Mouse (Mus musculus): ENCODE measurements around the gene Smok3b. TPM values are rescaled to one million over a fixed set of nuclear protein-coding genes. Genes with fewer than 3 reads are reported as not detected.

Gene Smok3b
- polyA plus RNA-seq, 1 experiment from 2014 or later = not detected

DNA sequence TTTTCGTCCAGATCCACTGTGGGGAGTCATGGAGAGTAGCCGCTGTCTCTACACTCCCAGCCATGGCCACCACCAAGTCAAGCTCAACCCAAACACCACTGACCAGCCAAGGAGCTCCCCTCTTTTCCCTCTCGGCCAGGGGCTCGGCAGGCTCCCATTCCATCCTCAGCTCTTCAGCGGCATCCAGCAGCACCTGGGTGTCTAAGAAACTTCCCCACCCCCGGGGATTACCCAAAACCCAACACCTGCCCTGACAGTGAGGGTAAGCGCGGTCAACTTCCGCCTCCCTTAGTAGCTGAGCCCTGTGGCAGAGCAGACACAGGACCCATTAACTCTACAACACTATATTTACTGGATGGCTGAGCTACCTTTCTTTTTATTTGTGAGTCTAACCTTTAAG is 60.2 kb downstream of the Smok3b start:
- H3K9me3 ChIP-seq (ENCODE audit: control insufficient read depth, low read length) = no peaks in the 10 kb centered on the region
- no peak overlapping the region for H3K4me3 ChIP-seq (ENCODE audit: low read depth, low read length)
- no peak overlapping the region for H3K9ac ChIP-seq (replicated peaks; ENCODE audit: low read depth, low read length)
- peaks cover 4% of the 10 kb centered on the region for H3K4me1 ChIP-seq (ENCODE audit: control insufficient read depth, insufficient read depth, low read length)
- H3K27me3 ChIP-seq (ENCODE audit: control insufficient read depth, insufficient read depth, low read length) = no peaks in the 10 kb centered on the region
- no peaks in the 10 kb centered on the region for H3K36me3 ChIP-seq (ENCODE audit: control insufficient read depth, insufficient read depth, low read length)
- no peak overlapping the region for H3K4me2 ChIP-seq (ENCODE audit: low read depth, low read length)
- no peak overlapping the region for H3K27ac ChIP-seq (ENCODE audit: low read depth, low read length)
- no peak for ATAC-seq (ENCODE audit: low read depth)
- WGBS = 88% methylated on average over 9 of the region's 9 CpGs

GRCm38 (mm10) chr5:138083318-138083900 is 62.2 kb downstream of the Smok3b start:
- Histone ChIP-seq H3K4me3 (ENCODE audit: low read depth, low read length) (no peak overlapping the region), H3K4me2 (ENCODE audit: low read depth, low read length) (no peak overlapping the region), H3K36me3 (ENCODE audit: control insufficient read depth, insufficient read depth, low read length) (peaks cover 4% of the 10 kb centered on the region; the same call in 1 of the 2 replicates), H3K9ac (replicated peaks; ENCODE audit: low read depth, low read length) (no peak overlapping the region), H3K27me3 (ENCODE audit: control insufficient read depth, insufficient read depth, low read length) (no peaks in the 10 kb centered on the region), H3K9me3 (ENCODE audit: control insufficient read depth, low read length) (no peaks in the 10 kb centered on the region), H3K27ac (ENCODE audit: low read depth, low read length) (no peak overlapping the region), H3K4me1 (ENCODE audit: control insufficient read depth, insufficient read depth, low read length) (peaks cover 12% of the 10 kb centered on the region)
- ATAC-seq (ENCODE audit: low read depth) = no peak
- WGBS = 61% methylated on average over 2 of the region's 2 CpGs

DNA sequence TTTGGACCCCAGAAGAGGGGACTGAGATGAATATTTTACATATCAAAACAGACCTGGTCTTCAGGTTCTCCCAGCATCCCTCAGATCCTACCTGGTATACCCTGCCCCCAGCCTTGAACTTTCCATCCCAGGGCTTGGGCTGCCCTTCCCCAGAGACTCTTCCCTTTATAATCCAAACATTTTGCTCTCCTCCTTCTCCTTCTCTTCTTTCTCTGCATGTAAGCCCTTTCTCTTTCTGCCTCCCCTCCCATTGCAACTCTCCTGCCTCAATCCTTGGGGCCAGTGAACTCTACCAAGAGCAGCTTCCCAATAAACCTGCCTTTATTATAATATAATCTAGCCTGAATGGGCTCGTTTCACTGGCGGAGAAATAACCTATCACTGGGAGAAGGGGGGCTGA is 62.7 kb downstream of the Smok3b start:
- no peak for ATAC-seq (ENCODE audit: low read depth)
- 84% methylated on average over 2 of the region's 2 CpGs for WGBS
- Histone ChIP-seq H3K4me2 (ENCODE audit: low read depth, low read length) (no peak overlapping the region), H3K27ac (ENCODE audit: low read depth, low read length) (no peak overlapping the region), H3K27me3 (ENCODE audit: control insufficient read depth, insufficient read depth, low read length) (no peaks in the 10 kb centered on the region), H3K4me3 (ENCODE audit: low read depth, low read length) (no peak overlapping the region), H3K4me1 (ENCODE audit: control insufficient read depth, insufficient read depth, low read length) (peaks cover 12% of the 10 kb centered on the region), H3K36me3 (ENCODE audit: control insufficient read depth, insufficient read depth, low read length) (peaks cover 4% of the 10 kb centered on the region; the same call in 1 of the 2 replicates), H3K9ac (replicated peaks; ENCODE audit: low read depth, low read length) (no peak overlapping the region), H3K9me3 (ENCODE audit: control insufficient read depth, low read length) (no peaks in the 10 kb centered on the region)

DNA sequence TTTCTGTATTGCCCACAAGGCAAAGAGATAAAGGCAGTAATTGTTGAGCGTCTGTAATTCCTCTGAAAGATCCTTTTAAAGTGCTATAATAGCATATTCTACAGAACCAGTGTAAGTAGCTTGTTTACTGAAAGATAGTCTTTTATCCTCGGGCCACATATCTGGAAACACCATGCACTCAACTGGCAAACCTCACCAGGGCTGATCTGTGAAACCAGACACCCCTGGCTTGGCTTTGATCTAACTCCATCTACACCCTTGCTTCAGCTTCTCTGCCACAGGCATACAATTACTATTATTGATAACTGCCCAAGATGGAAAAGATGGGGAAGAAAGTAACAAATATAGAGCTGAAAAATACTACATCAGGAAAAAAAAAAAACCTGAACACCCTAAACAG is 63.3 kb downstream of the Smok3b start:
- Histone ChIP-seq H3K9ac (replicated peaks; ENCODE audit: low read depth, low read length) (peak overlapping the region; percentile 25; the same call in 1 of the 2 replicates), H3K9me3 (ENCODE audit: control insufficient read depth, low read length) (no peaks in the 10 kb centered on the region), H3K4me3 (ENCODE audit: low read depth, low read length) (peak overlapping the region; percentile 99; the same call in 1 of the 2 replicates), H3K36me3 (ENCODE audit: control insufficient read depth, insufficient read depth, low read length) (peaks cover 4% of the 10 kb centered on the region; the same call in 1 of the 2 replicates), H3K27me3 (ENCODE audit: control insufficient read depth, insufficient read depth, low read length) (no peaks in the 10 kb centered on the region), H3K4me1 (ENCODE audit: control insufficient read depth, insufficient read depth, low read length) (peaks cover 12% of the 10 kb centered on the region), H3K4me2 (ENCODE audit: low read depth, low read length) (peak overlapping the region; percentile 89), H3K27ac (ENCODE audit: low read depth, low read length) (no peak overlapping the region)
- no peak; the same call in 1 of the 2 replicates for ATAC-seq (ENCODE audit: low read depth)
- WGBS = 61% methylated on average over 2 of the region's 2 CpGs

DNA sequence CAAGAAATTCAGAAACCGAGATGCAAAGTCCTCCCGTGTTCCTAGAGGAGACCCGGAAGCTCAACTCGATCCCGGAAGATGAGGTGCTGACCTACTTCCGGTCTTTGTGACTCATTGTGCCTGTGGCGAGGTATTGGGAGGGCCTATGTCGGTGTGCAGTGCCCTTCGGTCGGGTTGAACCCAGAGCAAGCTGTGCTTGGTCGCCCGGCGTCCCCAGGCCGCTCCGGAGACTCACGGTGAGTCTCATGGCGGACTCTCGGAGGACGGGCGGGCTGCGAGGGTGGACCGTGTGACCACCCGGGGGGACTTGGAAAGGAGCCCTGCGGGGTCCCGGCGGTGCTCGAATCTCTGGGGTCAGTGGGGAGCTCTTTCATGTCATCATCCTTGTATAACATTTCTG is 63.8 kb downstream of the Smok3b start, which contains the start of gene Zkscan1:
Gene Zkscan1, plus strand, starts transcription at position 89 of the 400 bp plus-strand sequence.
- Histone ChIP-seq H3K4me3 (ENCODE audit: low read depth, low read length) (peak within 1 kb of the TSS; percentile 99), H3K4me1 (ENCODE audit: control insufficient read depth, insufficient read depth, low read length) (peaks cover 12% of the 10 kb centered on the region), H3K9ac (replicated peaks; ENCODE audit: low read depth, low read length) (peak within 1 kb of the TSS; percentile 97), H3K27ac (ENCODE audit: low read depth, low read length) (peak within 1 kb of the TSS; percentile 94), H3K27me3 (ENCODE audit: control insufficient read depth, insufficient read depth, low read length) (no peaks in the 10 kb centered on the region), H3K9me3 (ENCODE audit: control insufficient read depth, low read length) (no peaks in the 10 kb centered on the region), H3K4me2 (ENCODE audit: low read depth, low read length) (peak within 1 kb of the TSS; percentile 89), H3K36me3 (ENCODE audit: control insufficient read depth, insufficient read depth, low read length) (peaks cover 4% of the 10 kb centered on the region; the same call in 1 of the 2 replicates)
- WGBS = 0% methylated on average over 27 of the region's 27 CpGs
- ATAC-seq (ENCODE audit: low read depth) = peak; percentile 96

DNA sequence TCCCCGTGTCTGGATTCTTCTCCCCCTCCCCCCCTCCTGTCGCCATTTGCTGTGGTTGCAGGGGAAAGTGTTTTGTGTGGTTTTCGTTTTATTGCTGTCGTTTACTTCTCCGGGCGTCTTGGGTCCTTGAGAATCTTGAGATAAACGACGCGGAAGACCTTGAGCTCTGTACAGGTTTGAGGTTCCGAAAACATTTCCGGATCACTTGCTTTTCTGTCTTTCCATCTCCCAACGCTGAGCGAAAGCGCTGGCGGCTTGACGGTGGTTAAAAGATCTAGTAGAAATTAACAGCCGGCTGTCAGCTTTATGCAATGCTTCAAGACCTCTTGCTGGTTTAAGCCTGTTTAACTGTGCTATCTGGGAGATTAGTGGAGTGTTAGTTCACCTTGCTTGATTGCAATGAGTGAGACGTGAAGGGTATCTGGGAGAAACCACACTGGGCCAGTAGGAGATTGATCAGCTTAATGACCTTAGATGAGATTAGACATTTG is 64.2 kb downstream of the Smok3b start:
- Histone ChIP-seq H3K27me3 (ENCODE audit: control insufficient read depth, insufficient read depth, low read length) (no peaks in the 10 kb centered on the region), H3K4me3 (ENCODE audit: low read depth, low read length) (peak overlapping the region; percentile 99), H3K36me3 (ENCODE audit: control insufficient read depth, insufficient read depth, low read length) (peaks cover 4% of the 10 kb centered on the region; the same call in 1 of the 2 replicates), H3K27ac (ENCODE audit: low read depth, low read length) (peak overlapping the region; percentile 94), H3K9ac (replicated peaks; ENCODE audit: low read depth, low read length) (peak overlapping the region; percentile 97), H3K9me3 (ENCODE audit: control insufficient read depth, low read length) (no peaks in the 10 kb centered on the region), H3K4me1 (ENCODE audit: control insufficient read depth, insufficient read depth, low read length) (peaks cover 12% of the 10 kb centered on the region), H3K4me2 (ENCODE audit: low read depth, low read length) (peak overlapping the region; percentile 89)
- whole genome bisulfite sequencing = under 1% methylated on average over 18 of the region's 18 CpGs
- ATAC-seq (ENCODE audit: low read depth) = peak; percentile 45

- WGBS = 59% methylated on average over 3 of the region's 3 CpGs
- no peaks in the 10 kb centered on the region for H3K9me3 ChIP-seq (ENCODE audit: control insufficient read depth, low read length)
- H3K4me2 ChIP-seq (ENCODE audit: low read depth, low read length) = peak overlapping the region; percentile 89
- H3K36me3 ChIP-seq (ENCODE audit: control insufficient read depth, insufficient read depth, low read length) = peaks cover 4% of the 10 kb centered on the region; the same call in 1 of the 2 replicates
- H3K9ac ChIP-seq (replicated peaks; ENCODE audit: low read depth, low read length) = no peak overlapping the region
- ATAC-seq (ENCODE audit: low read depth) = no peak
- peaks cover 12% of the 10 kb centered on the region for H3K4me1 ChIP-seq (ENCODE audit: control insufficient read depth, insufficient read depth, low read length)
- no peak overlapping the region for H3K27ac ChIP-seq (ENCODE audit: low read depth, low read length)
- peak overlapping the region; percentile 99; the same call in 1 of the 2 replicates for H3K4me3 ChIP-seq (ENCODE audit: low read depth, low read length)
- no peaks in the 10 kb centered on the region for H3K27me3 ChIP-seq (ENCODE audit: control insufficient read depth, insufficient read depth, low read length)
Observed at GRCm38 (mm10) chr5:138086842-138087241, 65.6 kb downstream of the Smok3b start.

- 82% methylated on average over 3 of the region's 3 CpGs for WGBS
- Histone ChIP-seq H3K27me3 (ENCODE audit: control insufficient read depth, insufficient read depth, low read length) (no peaks in the 10 kb centered on the region), H3K4me2 (ENCODE audit: low read depth, low read length) (no peak overlapping the region), H3K4me1 (ENCODE audit: control insufficient read depth, insufficient read depth, low read length) (peaks cover 12% of the 10 kb centered on the region), H3K27ac (ENCODE audit: low read depth, low read length) (no peak overlapping the region), H3K36me3 (ENCODE audit: control insufficient read depth, insufficient read depth, low read length) (peaks cover 9% of the 10 kb centered on the region), H3K9ac (replicated peaks; ENCODE audit: low read depth, low read length) (no peak overlapping the region), H3K9me3 (ENCODE audit: control insufficient read depth, low read length) (no peaks in the 10 kb centered on the region), H3K4me3 (ENCODE audit: low read depth, low read length) (no peak overlapping the region)
- ATAC-seq (ENCODE audit: low read depth) = no peak
Observed at GRCm38 (mm10) chr5:138088366-138088765, 67.1 kb downstream of the Smok3b start.

DNA sequence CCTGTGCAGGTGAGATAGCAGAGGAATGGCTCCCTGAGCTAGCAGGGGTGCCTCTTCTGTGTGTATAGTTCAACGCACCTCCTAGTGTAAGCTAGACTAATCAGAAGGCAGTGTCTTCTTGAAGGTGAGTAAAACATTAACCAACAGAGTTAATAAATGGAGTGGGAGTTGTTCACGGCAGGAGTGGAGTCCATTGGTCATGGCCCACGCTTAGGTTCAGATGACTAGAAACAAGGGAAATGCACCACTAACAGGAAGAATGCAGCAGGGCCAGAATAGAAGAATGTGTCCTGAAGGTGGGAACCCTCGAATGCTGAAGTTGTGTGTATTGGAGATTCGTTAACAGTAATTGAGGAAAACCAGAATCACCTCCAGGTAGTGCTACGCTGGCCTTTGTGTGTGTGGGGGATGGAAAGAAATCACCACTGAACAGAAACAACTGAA is 67.9 kb downstream of the Smok3b start:
- Histone ChIP-seq H3K4me3 (ENCODE audit: low read depth, low read length) (no peak overlapping the region), H3K27me3 (ENCODE audit: control insufficient read depth, insufficient read depth, low read length) (no peaks in the 10 kb centered on the region), H3K4me2 (ENCODE audit: low read depth, low read length) (no peak overlapping the region), H3K36me3 (ENCODE audit: control insufficient read depth, insufficient read depth, low read length) (peaks cover 17% of the 10 kb centered on the region), H3K4me1 (ENCODE audit: control insufficient read depth, insufficient read depth, low read length) (peaks cover 12% of the 10 kb centered on the region), H3K9ac (replicated peaks; ENCODE audit: low read depth, low read length) (no peak overlapping the region), H3K9me3 (ENCODE audit: control insufficient read depth, low read length) (no peaks in the 10 kb centered on the region), H3K27ac (ENCODE audit: low read depth, low read length) (no peak overlapping the region)
- no peak for ATAC-seq (ENCODE audit: low read depth)
- WGBS = 67% methylated on average over 6 of the region's 6 CpGs
